Mouse (Mus musculus) heart, postnatal 0 days (tissue): ENCODE data around the gene Gm14226.

Experiments
- CTCF ChIP-seq: IDR thresholded peaks from 2 replicates; pipeline ENCODE4 v1.5.1; 2016; ENCODE audit warnings: antibody characterized with exemption, control low read depth, low read depth
- EP300 ChIP-seq: IDR thresholded peaks from 2 replicates; pipeline ENCODE4 v1.6.1; 2016; ENCODE audit warnings: antibody characterized with exemption, low read depth

GRCm38 (mm10) chr2:155044542-155044941 is 26.5 kb downstream of the Gm14226 start:
- TF ChIP-seq CTCF (no peak), EP300 (no peak)
